Mouse (Mus musculus) MEL (cell line): ENCODE data around the gene Map2k1.
"Not testable (repeated sequence)": the region's sequence is repeated elsewhere in the genome, so short reads cannot be mapped to it uniquely, and the experiment has no call there.

ENCODE experiments used
- BHLHE40 ChIP-seq: IDR thresholded peaks from 2 replicates; pipeline ENCODE4 v1.6.1; 2012; ENCODE audit warnings: low read depth, mild to moderate bottlenecking, inconsistent platforms, low read length, improper control_type of control experiment, borderline replicate concordance
- CHD1 ChIP-seq: IDR thresholded peaks from 2 replicates; pipeline ENCODE4 v1.6.1; 2012; ENCODE audit warnings: low read depth, mild to moderate bottlenecking, inconsistent platforms, low read length, improper control_type of control experiment
- HCFC1 ChIP-seq: IDR thresholded peaks from 2 replicates; pipeline ENCODE4 v1.6.1; 2012; ENCODE audit warnings: low read depth, mild to moderate bottlenecking, inconsistent platforms, low read length, improper control_type of control experiment, moderate library complexity
- POLR2A ChIP-seq, 2 experiments: IDR thresholded peaks; 2 replicates each; pipeline ENCODE4 v1.6.1; 2011 to 2012; ENCODE audit warnings: low read length in 2 of 2, mild to moderate bottlenecking in 2 of 2, control low read depth in 1 of 2, improper control_type of control experiment in 1 of 2, low read depth in 1 of 2, moderate library complexity in 1 of 2; ENCODE audit not compliant: control insufficient read depth in 1 of 2, insufficient read depth in 1 of 2, poor library complexity in 1 of 2
- POLR2AphosphoS5 ChIP-seq: IDR thresholded peaks from 2 replicates; pipeline ENCODE4 v1.6.1; 2012; ENCODE audit warnings: low read depth, borderline replicate concordance, mild to moderate bottlenecking, inconsistent platforms, low read length, moderate library complexity, mixed read lengths
- TBP ChIP-seq: IDR thresholded peaks from 2 replicates; pipeline ENCODE4 v1.8.0; 2011; ENCODE audit warnings: low read depth, low read length, improper control_type of control experiment
- UBTF ChIP-seq: IDR thresholded peaks from 2 replicates; pipeline ENCODE4 v1.6.1; 2012; ENCODE audit warnings: low read depth, mild to moderate bottlenecking, inconsistent platforms, low read length, improper control_type of control experiment, moderate library complexity, borderline replicate concordance; ENCODE audit not compliant: insufficient read depth

- TF ChIP-seq TBP; UBTF; HCFC1; BHLHE40; POLR2AphosphoS5; POLR2A (IDR thresholded peaks at IDR 0.05; ENCODE audit: control insufficient read depth in 1 of 2, insufficient read depth in 1 of 2, low read depth in 1 of 2, low read length in 2 of 2, poor library complexity in 1 of 2); CHD1: not testable (repeated sequence)
These were observed 49.7 kb upstream of the Map2k1 start for GRCm38 (mm10) chr9:64303086-64303485.
